Mouse (Mus musculus): Measurements from ENCODE around the gene Stub1.

Gene Stub1

GRCm38 (mm10) chr17:25867836-25868600 lies 34.8 kb upstream of the Stub1 start:
- DNase-seq, result no peak

DNA sequence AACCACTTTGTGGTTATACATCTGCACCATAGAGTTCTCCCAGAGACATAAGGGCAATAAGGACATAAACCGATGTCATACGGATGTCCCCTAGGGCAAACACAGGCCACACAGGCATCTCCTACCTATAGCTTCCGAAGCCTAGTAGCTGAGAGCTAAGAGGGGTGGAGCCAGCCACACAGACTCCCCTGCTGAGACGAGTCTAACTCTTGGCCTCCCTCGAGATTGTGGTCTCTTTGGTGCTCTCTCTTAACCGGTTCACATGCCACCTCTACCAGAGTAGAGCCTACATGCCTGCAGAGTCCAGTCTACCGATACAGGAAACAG lies 34.3 kb upstream of the Stub1 start:
- peak; percentile 57 for DNase-seq

GRCm38 (mm10) chr17:25866172-25866571 lies 33.0 kb upstream of the Stub1 start:
- DNase-seq, result no peak

DNA sequence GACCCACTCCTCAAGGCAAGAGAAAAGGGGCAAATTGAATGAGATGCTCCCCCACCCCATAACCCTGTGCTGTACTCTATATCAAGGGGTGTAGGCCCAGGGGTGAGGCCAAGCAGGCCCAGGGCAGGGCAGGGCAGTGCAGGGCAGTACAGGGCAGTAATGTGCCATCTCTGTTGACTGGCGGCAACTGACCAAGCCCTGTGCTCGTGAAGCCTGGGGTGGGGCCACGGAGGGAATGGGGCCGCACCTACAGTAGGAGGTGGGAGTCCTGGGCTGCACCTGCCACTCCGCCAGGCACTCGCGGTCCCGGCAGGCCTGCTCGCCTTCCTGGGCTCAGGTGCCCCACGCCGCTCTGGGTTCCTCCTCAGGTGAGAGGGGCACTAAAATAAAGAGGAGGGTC lies 32.1 kb upstream of the Stub1 start:
- DNase-seq, result no peak

DNA sequence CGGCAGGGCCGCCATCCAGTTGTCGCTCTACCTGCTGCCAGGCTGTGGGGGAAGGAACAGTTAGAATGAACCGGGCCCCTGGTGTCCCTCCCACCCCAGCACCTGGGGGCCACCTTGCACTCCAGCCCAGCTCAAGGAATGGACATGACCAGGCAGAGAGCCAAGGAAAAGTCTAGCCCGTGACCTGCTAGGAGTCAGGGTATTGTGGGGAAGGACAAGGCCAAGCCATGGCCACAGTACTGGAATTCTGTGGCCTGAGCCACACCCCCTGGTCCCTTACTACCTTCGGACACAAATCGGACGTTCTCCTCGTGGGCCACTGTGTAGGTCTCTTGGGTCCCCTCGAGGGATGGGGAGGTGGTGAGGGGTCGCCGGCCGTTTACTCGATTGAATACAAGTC lies 31.1 kb upstream of the Stub1 start:
- no peak for DNase-seq

- no peak for DNase-seq
Measured at GRCm38 (mm10) chr17:25863681-25864080, 30.5 kb upstream of the Stub1 start.

- DNase-seq, result no peak
Measured at GRCm38 (mm10) chr17:25861704-25862612, 28.8 kb upstream of the Stub1 start.

GRCm38 (mm10) chr17:25860832-25861703 lies 27.9 kb upstream of the Stub1 start, which contains the start of gene Wdr90:
TSS of gene Wdr90 (minus strand) at chr17:25861501.
- DNase-seq, result peak; percentile 91

DNA sequence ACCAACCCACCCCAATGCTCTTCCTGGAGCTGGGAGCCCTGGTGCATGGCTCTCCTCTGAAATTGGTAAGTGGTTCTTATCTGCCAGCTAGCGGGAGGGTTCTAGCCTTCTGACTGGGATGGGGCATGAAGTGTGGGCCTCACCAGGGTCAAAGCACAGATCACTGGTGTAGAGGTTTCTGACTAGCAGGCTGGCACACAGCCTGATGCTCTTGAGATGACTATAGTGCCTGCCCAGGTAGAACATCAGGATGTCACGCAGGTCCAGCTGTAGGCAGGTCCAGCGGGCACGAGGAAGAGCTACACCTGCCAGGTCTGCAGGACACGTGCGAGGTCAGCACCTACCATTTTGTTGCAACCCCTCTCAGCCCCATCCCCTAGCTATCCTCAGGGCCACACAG lies 27.0 kb upstream of the Stub1 start:
- DNase-seq, result no peak

GRCm38 (mm10) chr17:25844396-25844901 lies 11.2 kb upstream of the Stub1 start, which contains the start of gene Rhot2:
TSS of gene Rhot2 (minus strand) at chr17:25844851.
- peak; percentile 98 for DNase-seq

DNA sequence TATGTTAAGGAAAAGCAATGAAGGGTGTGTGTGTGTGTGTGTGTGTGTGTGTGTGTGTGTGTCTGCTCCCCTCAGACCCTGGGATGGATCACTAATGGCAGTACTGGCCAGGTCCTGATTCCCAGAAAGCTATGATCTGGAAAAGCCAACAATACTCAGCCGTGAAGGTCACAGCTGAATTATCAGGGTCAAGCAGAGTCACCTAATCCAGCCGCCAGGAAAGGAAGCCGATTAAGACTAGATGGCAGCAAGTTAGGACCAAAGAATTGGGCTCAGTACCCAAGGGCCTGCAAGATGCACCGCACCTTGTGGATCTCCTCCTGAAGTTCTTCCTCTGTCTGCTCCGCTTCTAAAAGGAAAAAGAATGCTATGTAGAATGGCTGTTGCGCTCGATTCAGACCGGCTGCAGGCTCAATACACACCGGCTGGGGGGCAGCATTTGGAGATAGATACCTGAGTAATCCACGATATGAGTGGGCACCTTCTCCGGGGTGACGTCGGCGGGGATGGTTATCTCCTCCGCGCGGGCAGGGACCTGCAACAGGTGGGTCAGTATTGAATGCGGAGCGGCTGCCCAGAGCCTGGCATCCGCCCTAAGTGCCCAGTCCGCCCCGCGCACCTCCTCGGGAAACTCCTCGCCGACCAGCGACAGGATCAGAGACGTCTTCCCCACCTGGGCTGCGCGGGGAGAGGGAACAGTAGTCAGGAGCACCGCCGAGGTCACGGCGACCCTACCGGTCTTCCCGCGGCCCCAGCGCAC lies 10.6 kb upstream of the Stub1 start:
- DNase-seq, result no peak

- no peak for DNase-seq
Measured at GRCm38 (mm10) chr17:25843122-25843521, 9.9 kb upstream of the Stub1 start.

- DNase-seq, result no peak
Measured at GRCm38 (mm10) chr17:25842509-25842908, 9.3 kb upstream of the Stub1 start.

- DNase-seq, result no peak
Measured at GRCm38 (mm10) chr17:25841117-25841880, 8.1 kb upstream of the Stub1 start, which contains the start of gene Gm20683. TSS of gene Gm20683 (minus strand) at chr17:25841763.

- DNase-seq, result no peak
Measured at GRCm38 (mm10) chr17:25840519-25840918, 7.3 kb upstream of the Stub1 start.

GRCm38 (mm10) chr17:25839455-25840235 lies 6.4 kb upstream of the Stub1 start:
- no peak for DNase-seq

DNA sequence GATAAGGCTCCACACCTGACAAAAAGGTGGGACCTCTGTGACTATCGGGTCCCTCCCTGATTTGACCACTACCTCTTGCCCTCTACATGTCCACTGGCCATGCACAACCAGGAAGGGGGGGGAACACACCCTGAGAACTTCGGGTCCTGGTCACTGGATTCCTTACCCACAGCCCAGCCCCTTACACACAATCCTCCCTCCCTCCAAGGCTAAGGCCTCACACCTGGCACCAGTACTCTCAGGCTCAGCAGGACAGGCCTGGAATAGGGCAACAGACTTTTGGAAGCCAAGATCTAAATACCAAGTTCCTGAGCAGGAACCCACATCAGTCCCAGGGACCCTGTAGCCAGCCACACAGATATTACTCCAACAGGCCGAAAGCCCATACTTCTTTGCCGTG lies 5.7 kb upstream of the Stub1 start:
- DNase-seq, result no peak

DNA sequence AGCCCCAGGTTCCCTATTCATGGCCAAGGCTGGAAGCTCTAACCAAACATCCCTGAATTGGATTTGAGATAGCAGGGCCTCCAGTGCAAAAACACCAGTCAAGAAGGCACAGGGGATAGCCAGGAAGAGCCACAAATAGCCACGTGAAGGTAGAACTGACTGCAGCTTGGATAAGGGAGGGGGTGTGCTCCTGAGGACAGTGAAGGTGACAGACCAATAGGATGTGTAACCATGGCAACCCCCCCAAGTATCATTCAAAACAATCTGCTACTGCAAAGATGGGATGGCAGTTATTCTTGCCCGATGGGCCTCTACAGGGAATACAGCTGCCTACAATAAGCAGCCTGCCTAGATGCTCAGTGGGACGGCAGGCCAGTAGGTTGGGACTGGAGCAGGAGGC lies 4.3 kb upstream of the Stub1 start:
- DNase-seq, result no peak

DNA sequence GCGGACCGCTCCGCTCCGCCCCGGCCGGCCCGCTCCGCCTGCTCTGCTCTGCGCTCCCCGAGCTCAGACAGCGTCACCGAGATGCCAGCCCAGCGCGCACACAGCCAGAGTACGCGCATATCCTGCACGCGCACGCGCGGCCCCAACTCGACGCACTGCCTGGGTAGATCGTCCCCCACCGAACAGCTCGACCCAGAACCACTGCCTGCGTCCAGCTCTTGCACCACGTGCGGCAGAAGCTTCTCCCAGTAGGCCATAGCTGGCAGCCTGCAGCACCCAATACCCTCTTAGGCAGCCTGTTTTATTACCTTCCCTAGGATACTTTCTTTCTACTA lies 3.8 kb upstream of the Stub1 start, which contains the start of gene Rhbdl1:
Gene Rhbdl1, minus strand, starts transcription at position 220 of the 335 bp plus-strand sequence.
- DNase-seq, result peak; percentile 63

- no peak for DNase-seq
Measured at GRCm38 (mm10) chr17:25836397-25837075, 3.3 kb upstream of the Stub1 start.
